Mouse (Mus musculus) olfactory bulb, adult 2 months (tissue): ENCODE results near the gene Tas2r122.

Source experiments
- CTCF ChIP-seq: fragments of 200-500 bp; IDR thresholded peaks from 2 replicates; pipeline ENCODE4 v1.5.1; 2012; ENCODE audit warnings: low read depth, mild to moderate bottlenecking, low read length, moderate library complexity; ENCODE audit not compliant: insufficient read depth
- POLR2A ChIP-seq: fragments of 200-500 bp; IDR thresholded peaks from 2 replicates; pipeline ENCODE4 v1.6.1; 2012; ENCODE audit warnings: mild to moderate bottlenecking, low read depth, low read length, moderate library complexity; ENCODE audit not compliant: insufficient read depth

DNA sequence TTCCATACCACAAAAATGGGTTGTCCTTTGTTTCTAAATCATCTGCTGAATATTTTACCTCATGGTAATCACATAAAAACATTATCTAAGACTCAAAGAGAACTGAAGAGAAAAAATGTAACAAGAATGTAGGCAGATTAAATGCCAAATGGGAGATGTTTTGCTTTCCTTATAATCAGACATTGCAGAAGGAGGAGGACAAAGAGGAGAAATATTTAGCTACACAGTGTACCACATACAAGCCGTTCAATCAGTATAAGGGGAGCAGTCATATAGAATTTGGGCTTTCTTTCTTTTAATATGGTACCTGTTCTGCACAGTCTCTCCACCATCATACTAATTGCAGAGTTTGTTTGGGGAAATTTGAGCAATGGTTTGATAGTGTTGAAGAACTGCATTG is 42.7 kb upstream of the Tas2r122 start, which contains the start of gene Tas2r124:
- TF ChIP-seq POLR2A (no peak), CTCF (no peak)
